Comparison of ENCODE assay signal across 9 mouse cellular contexts in the genomic region with DNA sequence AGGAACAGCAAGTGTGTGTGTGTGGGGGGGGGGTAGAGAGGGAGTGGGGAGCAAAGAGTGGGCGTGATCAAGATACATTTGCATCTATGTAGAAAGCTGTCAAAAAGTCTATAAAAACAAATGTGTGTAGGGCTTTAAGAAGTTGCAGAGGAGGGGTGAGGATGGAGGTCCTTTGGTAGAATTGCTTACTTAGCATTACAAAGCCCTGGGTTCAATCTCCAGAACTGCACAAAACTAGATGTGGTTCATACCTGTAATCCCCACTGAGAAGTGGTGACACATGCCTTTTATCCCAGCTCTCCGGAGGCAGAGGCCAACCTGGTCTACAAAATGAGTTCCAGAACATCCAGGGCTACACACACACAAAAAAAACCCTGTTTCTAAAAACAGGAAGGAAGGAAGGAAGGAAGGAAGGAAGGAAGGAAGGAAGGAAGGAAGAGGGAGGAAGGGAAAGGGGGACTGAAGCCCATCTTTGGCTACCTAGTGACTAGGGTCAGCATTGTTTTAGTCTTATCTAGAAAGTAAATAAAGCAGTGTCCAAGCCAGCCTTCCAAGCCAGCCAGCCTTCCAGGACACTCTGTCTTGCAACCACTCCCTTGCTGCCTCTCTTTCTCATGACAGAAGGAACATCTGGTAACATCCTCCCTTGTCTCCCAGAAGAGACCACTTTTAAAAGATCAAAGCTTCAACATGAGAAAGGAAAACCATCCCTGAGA. TPM values are rescaled to one million over a fixed set of nuclear protein-coding genes. Genes with fewer than 3 reads are reported as not detected.
DNase-seq lines count a peak whose midpoint lies in the region; ATAC-seq lines count a peak whose summit lies in the region.
"Had no signal": no experiment of that assay in that cellular context is flagged by ENCODE, and none has a peak within 500 bp of the region (broad histone marks: within the 10 kb centered on the region; RNA-seq: fewer than 3 reads in every experiment).

No protein-coding gene starts in this region.

- no peak for ATAC-seq in heart, embryonic 12.5 days (ENCODE audit: insufficient number of reproducible peaks, low FRiP score)
- no peak for ATAC-seq in hindbrain, embryonic 14.5 days (ENCODE audit: low FRiP score)
- no peak for ATAC-seq in midbrain, embryonic 11.5 days (ENCODE audit: low FRiP score)

- no peak for DNase-seq in heart, postnatal 25 days (ENCODE audit: low spot score)
- DNase-seq in ZHBTc4 (ENCODE audit: low read depth, low spot score) = peak; percentile 59
- DNase-seq in hindbrain, embryonic 14.5 days (ENCODE audit: low spot score) = no peak
- no peak for DNase-seq in midbrain, embryonic 11.5 days (ENCODE audit: low spot score, missing footprints)
- DNase-seq in cerebellum, postnatal 25 days = no peak
- no peak for DNase-seq in urinary bladder, postnatal 14 days (ENCODE audit: low spot score)
- DNase-seq in adrenal gland, postnatal 14 days = no peak
- DNase-seq: thymus, adult 18-20 months had no signal

- H3K9me3 ChIP-seq in heart, embryonic 12.5 days (replicated peaks) = no peaks in the 10 kb centered on the region
- H3K9me3 ChIP-seq in hindbrain, embryonic 14.5 days (ENCODE audit: control insufficient read depth, low read length) = no peaks in the 10 kb centered on the region
- H3K9me3 ChIP-seq in midbrain, embryonic 11.5 days (ENCODE audit: control insufficient read depth, low read length) = no peaks in the 10 kb centered on the region

- WGBS in heart, embryonic 12.5 days = 79% methylated on average over 2 of the region's 2 CpGs
- WGBS in hindbrain, embryonic 14.5 days = 78% methylated on average over 2 of the region's 2 CpGs
- 81% methylated on average over 2 of the region's 2 CpGs for WGBS in midbrain, embryonic 11.5 days

- 0 out of 2 replicates have a peak overlapping the region, but pooled peaks have one; percentile 39 for H3K27ac ChIP-seq in heart, embryonic 12.5 days (ENCODE audit: poor library complexity, severe bottlenecking)
- no peak overlapping the region for H3K27ac ChIP-seq in hindbrain, embryonic 14.5 days
- no peak overlapping the region for H3K27ac ChIP-seq in midbrain, embryonic 11.5 days (ENCODE audit: low read depth, low read length)

- peak overlapping the region; percentile 86 for H3K4me2 ChIP-seq in heart, embryonic 12.5 days
- H3K4me2 ChIP-seq in hindbrain, embryonic 14.5 days (replicated peaks) = peak overlapping the region; percentile 65
- H3K4me2 ChIP-seq in midbrain, embryonic 11.5 days = peak overlapping the region; percentile 0; the same call in 1 of the 2 replicates

- no peaks in the 10 kb centered on the region for H3K27me3 ChIP-seq in heart, embryonic 12.5 days (replicated peaks)
- H3K27me3 ChIP-seq in hindbrain, embryonic 14.5 days (ENCODE audit: control insufficient read depth, insufficient read depth, low read length) = no peaks in the 10 kb centered on the region
- H3K27me3 ChIP-seq in midbrain, embryonic 11.5 days (ENCODE audit: control insufficient read depth, insufficient read depth, low read length) = peaks cover 19% of the 10 kb centered on the region

- peaks cover 4% of the 10 kb centered on the region; the same call in 1 of the 2 replicates for H3K36me3 ChIP-seq in heart, embryonic 12.5 days
- H3K36me3 ChIP-seq in hindbrain, embryonic 14.5 days (replicated peaks; ENCODE audit: control insufficient read depth, insufficient read depth) = no peaks in the 10 kb centered on the region
- H3K36me3 ChIP-seq in midbrain, embryonic 11.5 days (ENCODE audit: control insufficient read depth, insufficient read depth, low read length) = no peaks in the 10 kb centered on the region

- peak overlapping the region; percentile 58 for H3K9ac ChIP-seq in heart, embryonic 12.5 days
- no peak overlapping the region; the same call in 1 of the 2 replicates for H3K9ac ChIP-seq in hindbrain, embryonic 14.5 days
- H3K9ac ChIP-seq in midbrain, embryonic 11.5 days (ENCODE audit: low read length) = no peak overlapping the region

- intact Hi-C loops in heart, postnatal 25 days (cut with DNase I) = loop anchor here (5.0 kb wide), 2 partner anchors 40 to 55 kb away; no protein-coding TSS in a partner anchor

- peak overlapping the region; percentile 86 for H3K4me3 ChIP-seq in heart, embryonic 12.5 days
- peak overlapping the region; percentile 82 for H3K4me3 ChIP-seq in hindbrain, embryonic 14.5 days (replicated peaks; ENCODE audit: low read length)
- H3K4me3 ChIP-seq in midbrain, embryonic 11.5 days (ENCODE audit: low read depth, low read length) = no peak overlapping the region

- H3K4me1 ChIP-seq in heart, embryonic 12.5 days (replicated peaks) = peaks cover 64% of the 10 kb centered on the region
- H3K4me1 ChIP-seq in hindbrain, embryonic 14.5 days (replicated peaks; ENCODE audit: control insufficient read depth, insufficient read depth, low read length) = peaks cover 29% of the 10 kb centered on the region
- H3K4me1 ChIP-seq in midbrain, embryonic 11.5 days (ENCODE audit: control insufficient read depth, insufficient read depth, low read length) = peaks cover 15% of the 10 kb centered on the region

RNA-seq across cellular contexts. Expression of gene Shb, which starts 5.3 kb away (rescaled TPM):
- 13.9 and 15.3 TPM in 2 replicates for polyA plus RNA-seq in heart, embryonic 12.5 days (2016; fragmentation: Nextera tagmentation; extraction: Ambion mirVana)
- 10 to 100 TPM; 34.9 to 37.7 TPM for total RNA-seq in heart, postnatal 25 days (2021)
- 8.7 and 9.9 TPM in 2 replicates for polyA plus RNA-seq in hindbrain, embryonic 14.5 days (2014; fragmentation: Nextera tagmentation; extraction: Ambion mirVana)
- polyA plus RNA-seq in midbrain, embryonic 11.5 days (2014; fragmentation: Nextera tagmentation; extraction: Ambion mirVana) = 2.7 and 2.8 TPM in 2 replicates
- 71.2 and 76.8 TPM in 2 replicates for total RNA-seq in adrenal gland, postnatal 14 days (2021)

Comparison
In these comparisons a context has a peak if more than half of its experiments do, and no peak if none do; other contexts are left out.
1. H3K4me2 ChIP-seq: peak in every context shown above with its lines; median percentile 86 in heart, embryonic 12.5 days; 65 in hindbrain, embryonic 14.5 days; 0 in midbrain, embryonic 11.5 days.